Mouse (Mus musculus) cortical plate, adult 2 months (tissue): ENCODE data around the gene Plcl1.

Experiments
- CTCF ChIP-seq: fragments of 200-500 bp; IDR thresholded peaks from 2 replicates; pipeline ENCODE4 v1.5.1; 2011; ENCODE audit warnings: mild to moderate bottlenecking, control low read depth, low read length; ENCODE audit not compliant: insufficient read depth; ENCODE audit errors: extremely low read depth
- POLR2A ChIP-seq: fragments of 200-500 bp; IDR thresholded peaks from 2 replicates; pipeline ENCODE4 v1.6.1; 2011; ENCODE audit warnings: mild to moderate bottlenecking, low read length, control low read depth; ENCODE audit not compliant: insufficient read depth; ENCODE audit errors: extremely low read depth

DNA sequence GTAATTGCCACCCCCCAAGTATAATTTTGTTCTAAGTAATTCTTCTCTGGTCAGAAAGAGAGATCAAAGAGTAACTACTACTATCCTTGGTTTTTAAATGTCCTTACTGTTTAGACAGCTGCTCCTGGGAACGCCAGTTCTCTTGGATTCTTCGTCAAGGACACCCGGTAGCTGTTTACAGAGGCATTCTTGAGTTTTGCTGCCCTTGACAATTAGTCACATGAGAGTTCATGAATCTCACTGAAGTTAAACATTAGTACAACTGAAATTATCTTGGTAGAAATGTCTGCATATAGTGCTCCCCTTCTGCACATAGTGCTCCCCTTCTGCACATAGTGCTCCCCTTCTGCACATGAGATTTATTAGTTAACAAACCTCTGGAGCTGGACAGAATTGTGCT lies 327.2 kb downstream of the Plcl1 start:
- TF ChIP-seq CTCF (no peak), POLR2A (no peak)
